8 mouse cellular contexts compared by ENCODE assay signal in the genomic region with DNA sequence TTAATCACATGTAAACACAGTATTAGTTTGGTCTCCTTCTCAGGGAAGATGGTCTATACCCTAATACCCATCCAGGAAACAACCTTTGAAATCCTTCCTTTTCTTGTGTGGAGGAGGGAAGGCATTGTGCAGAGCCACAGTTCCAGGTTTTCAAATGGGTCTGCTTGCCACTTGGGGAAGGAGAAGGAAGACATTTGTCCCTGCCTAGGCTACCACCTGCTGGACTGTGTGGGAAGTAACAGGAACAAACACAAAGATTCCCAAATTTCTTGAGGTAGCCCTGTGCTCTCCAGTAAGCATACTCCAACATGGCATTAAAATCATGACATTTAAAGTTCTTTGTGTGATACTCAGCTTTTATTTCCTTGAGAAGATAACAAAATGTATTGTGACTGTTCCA.
DNase-seq lines count a peak whose midpoint lies in the region; ATAC-seq and TF ChIP-seq lines count a peak whose summit lies in the region.

No protein-coding gene starts in this region.

- no peak overlapping the region for H3K27ac ChIP-seq in liver, embryonic 14.5 days
- H3K27ac ChIP-seq in liver, embryonic 11.5 days (ENCODE audit: low read depth, low read length) = no peak overlapping the region
- H3K27ac ChIP-seq in embryonic fibroblast, embryonic 13.5 days (ENCODE audit: insufficient read depth, low read length) = no peak overlapping the region
- no peak overlapping the region for H3K27ac ChIP-seq in hindbrain, embryonic 16.5 days (ENCODE audit: low read depth, low read length)
- H3K27ac ChIP-seq in midbrain, postnatal 0 days (ENCODE audit: low read depth, low read length) = no peak overlapping the region

- intact Hi-C loops in left cerebral cortex, postnatal 10 days (cut with DNase I) = loop anchor here (5.0 kb wide), 1 partner anchor 273 kb away; the partner anchor contains the start of gene Arrdc3

- peak; percentile 42 for TF ChIP-seq CTCF in liver, embryonic 14.5 days (IDR thresholded peaks at IDR 0.05; ENCODE audit: low read depth)
- peak; percentile 55; the same call in 1 of the 2 replicates for TF ChIP-seq CTCF in embryonic fibroblast, embryonic 13.5 days (IDR thresholded peaks at IDR 0.05; ENCODE audit: borderline replicate concordance, insufficient read depth, low read length)
- TF ChIP-seq CTCF in midbrain, postnatal 0 days (IDR thresholded peaks at IDR 0.05) = peak; percentile 72

- H3K4me1 ChIP-seq in liver, embryonic 14.5 days (replicated peaks; ENCODE audit: control insufficient read depth in 2 of 2, insufficient read depth in 2 of 2, low read length in 1 of 2) = no peaks in the 10 kb centered on the region
- H3K4me1 ChIP-seq in liver, embryonic 11.5 days (replicated peaks; ENCODE audit: control insufficient read depth, insufficient read depth, low read length) = no peaks in the 10 kb centered on the region
- H3K4me1 ChIP-seq in embryonic fibroblast, embryonic 13.5 days (ENCODE audit: control insufficient read depth, insufficient read depth, low read length) = peaks cover 2% of the 10 kb centered on the region; the same call in 1 of the 2 replicates
- no peaks in the 10 kb centered on the region for H3K4me1 ChIP-seq in hindbrain, embryonic 16.5 days (ENCODE audit: control insufficient read depth, insufficient read depth, low read depth, low read length)
- H3K4me1 ChIP-seq in midbrain, postnatal 0 days (ENCODE audit: insufficient read depth, low read length) = no peaks in the 10 kb centered on the region

- no peaks in the 10 kb centered on the region for H3K36me3 ChIP-seq in liver, embryonic 14.5 days (replicated peaks; ENCODE audit: control insufficient read depth, insufficient read depth, low read depth)
- no peaks in the 10 kb centered on the region for H3K36me3 ChIP-seq in liver, embryonic 11.5 days (ENCODE audit: control insufficient read depth, insufficient read depth, low read length)
- no peaks in the 10 kb centered on the region for H3K36me3 ChIP-seq in hindbrain, embryonic 16.5 days (ENCODE audit: control insufficient read depth, insufficient read depth, low read length)
- no peaks in the 10 kb centered on the region for H3K36me3 ChIP-seq in midbrain, postnatal 0 days (ENCODE audit: insufficient read depth, low read length)

- no peak for DNase-seq in liver, embryonic 14.5 days (ENCODE audit: low read depth in 3 of 3, low spot score in 3 of 3)
- DNase-seq in liver, embryonic 11.5 days (ENCODE audit: low spot score) = no peak
- DNase-seq in adrenal gland, postnatal 36 days = peak; percentile 67 to 68
- peak; percentile 13 to 47 for DNase-seq in left cerebral cortex, postnatal 10 days (ENCODE audit: extremely low spot score in 1 of 2, low spot score in 2 of 2)
- peak; percentile 56 for DNase-seq in midbrain, postnatal 0 days (ENCODE audit: low spot score)
- DNase-seq in urinary bladder, postnatal 10 days (ENCODE audit: low spot score) = no peak

- no peaks in the 10 kb centered on the region for H3K27me3 ChIP-seq in liver, embryonic 14.5 days (ENCODE audit: control insufficient read depth, insufficient read depth, low read length)
- no peaks in the 10 kb centered on the region for H3K27me3 ChIP-seq in liver, embryonic 11.5 days (replicated peaks; ENCODE audit: control insufficient read depth, insufficient read depth, low read length)
- H3K27me3 ChIP-seq in hindbrain, embryonic 16.5 days (replicated peaks; ENCODE audit: control insufficient read depth, insufficient read depth, low read length) = no peaks in the 10 kb centered on the region
- H3K27me3 ChIP-seq in midbrain, postnatal 0 days (ENCODE audit: insufficient read depth, low read length) = no peaks in the 10 kb centered on the region

- no peak overlapping the region for H3K4me3 ChIP-seq in liver, embryonic 14.5 days (ENCODE audit: insufficient read depth in 1 of 2, low read depth in 2 of 2, low read length in 2 of 2)
- no peak overlapping the region for H3K4me3 ChIP-seq in liver, embryonic 11.5 days (ENCODE audit: low read depth, low read length)
- H3K4me3 ChIP-seq in embryonic fibroblast, embryonic 13.5 days (ENCODE audit: insufficient read depth, low read length) = no peak overlapping the region
- H3K4me3 ChIP-seq in hindbrain, embryonic 16.5 days (ENCODE audit: low read length) = no peak overlapping the region
- no peak overlapping the region for H3K4me3 ChIP-seq in midbrain, postnatal 0 days (ENCODE audit: low read depth, low read length)

- TF ChIP-seq EP300 in liver, embryonic 14.5 days (IDR thresholded peaks at IDR 0.05; ENCODE audit: low read depth) = no peak

- ATAC-seq in liver, embryonic 14.5 days (ENCODE audit: insufficient read depth) = no peak
- ATAC-seq in liver, embryonic 11.5 days (replicated peaks; ENCODE audit: low FRiP score) = no peak
- peak; percentile 67 for ATAC-seq in hindbrain, embryonic 16.5 days
- 0 out of 2 replicates have a peak, but pooled peaks have one; percentile 62 for ATAC-seq in midbrain, postnatal 0 days (ENCODE audit: low FRiP score)

- no peak overlapping the region for H3K9ac ChIP-seq in liver, embryonic 14.5 days (replicated peaks)
- no peak overlapping the region for H3K9ac ChIP-seq in liver, embryonic 11.5 days (ENCODE audit: low read depth, low read length)
- no peak overlapping the region for H3K9ac ChIP-seq in hindbrain, embryonic 16.5 days (ENCODE audit: low read depth, low read length)
- H3K9ac ChIP-seq in midbrain, postnatal 0 days (replicated peaks; ENCODE audit: low read length, poor library complexity, severe bottlenecking) = no peak overlapping the region

- TF ChIP-seq POLR2A in embryonic fibroblast, embryonic 13.5 days (IDR thresholded peaks at IDR 0.05; ENCODE audit: low read depth, low read length) = no peak

- H3K4me2 ChIP-seq in liver, embryonic 14.5 days (ENCODE audit: low read depth) = no peak overlapping the region
- H3K4me2 ChIP-seq in liver, embryonic 11.5 days = no peak overlapping the region
- H3K4me2 ChIP-seq in hindbrain, embryonic 16.5 days (ENCODE audit: low read length) = no peak overlapping the region
- no peak overlapping the region for H3K4me2 ChIP-seq in midbrain, postnatal 0 days (ENCODE audit: low read depth, low read length, poor library complexity, severe bottlenecking)

- H3K9me3 ChIP-seq in liver, embryonic 14.5 days (ENCODE audit: control insufficient read depth, low read length) = no peaks in the 10 kb centered on the region
- no peaks in the 10 kb centered on the region for H3K9me3 ChIP-seq in liver, embryonic 11.5 days (ENCODE audit: control insufficient read depth, low read length)
- no peaks in the 10 kb centered on the region for H3K9me3 ChIP-seq in hindbrain, embryonic 16.5 days (ENCODE audit: control insufficient read depth, low read length)
- H3K9me3 ChIP-seq in midbrain, postnatal 0 days (ENCODE audit: low read length) = no peaks in the 10 kb centered on the region

Comparison
In these comparisons a context has a peak if more than half of its experiments do, and no peak if none do; other contexts are left out.
1. ATAC-seq: peak in hindbrain, embryonic 16.5 days (single experiment) and midbrain, postnatal 0 days (single experiment); none in liver, embryonic 14.5 days (single experiment) and liver, embryonic 11.5 days (single experiment).
2. DNase-seq: peak in adrenal gland, postnatal 36 days (2 of 2), left cerebral cortex, postnatal 10 days (2 of 2) and midbrain, postnatal 0 days (single experiment); none in liver, embryonic 14.5 days (0 of 3), liver, embryonic 11.5 days (single experiment) and urinary bladder, postnatal 10 days (single experiment).
3. Peak in every context shown above with its lines, with median percentiles within 50 percentile points of each other: CTCF ChIP-seq.